Mouse (Mus musculus) kidney, postnatal 25 days (tissue): Measurements from ENCODE around the gene Gm20388.

Source experiments
- DNase-seq, 2 experiments: peaks; one replicate each; pipeline ENCODE4 v3.0.0; 2021; ENCODE audit warnings: mixed read lengths in 2 of 2

Gm20388 gene

DNA sequence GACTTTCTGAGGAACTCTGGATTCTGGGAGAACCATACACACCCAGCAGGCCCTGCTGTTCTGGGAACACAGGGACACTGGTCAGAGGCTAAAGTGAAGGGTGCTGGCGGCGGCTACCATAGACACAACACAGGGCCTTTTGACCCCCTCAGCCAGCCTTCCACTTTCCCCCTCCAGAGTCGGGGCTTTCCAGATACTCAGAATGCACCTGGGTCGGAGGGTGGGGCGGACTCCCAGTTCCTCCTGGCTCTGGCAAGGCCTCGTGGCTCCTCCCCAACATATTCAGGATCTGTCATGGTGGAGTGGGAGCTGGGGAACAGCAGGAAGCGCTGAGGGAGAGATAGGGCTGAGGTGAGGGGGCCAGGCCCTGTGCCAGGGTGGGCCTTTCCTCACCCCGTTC, 2781.5 kb downstream of the Gm20388 start:
- DNase-seq: no peak

DNA sequence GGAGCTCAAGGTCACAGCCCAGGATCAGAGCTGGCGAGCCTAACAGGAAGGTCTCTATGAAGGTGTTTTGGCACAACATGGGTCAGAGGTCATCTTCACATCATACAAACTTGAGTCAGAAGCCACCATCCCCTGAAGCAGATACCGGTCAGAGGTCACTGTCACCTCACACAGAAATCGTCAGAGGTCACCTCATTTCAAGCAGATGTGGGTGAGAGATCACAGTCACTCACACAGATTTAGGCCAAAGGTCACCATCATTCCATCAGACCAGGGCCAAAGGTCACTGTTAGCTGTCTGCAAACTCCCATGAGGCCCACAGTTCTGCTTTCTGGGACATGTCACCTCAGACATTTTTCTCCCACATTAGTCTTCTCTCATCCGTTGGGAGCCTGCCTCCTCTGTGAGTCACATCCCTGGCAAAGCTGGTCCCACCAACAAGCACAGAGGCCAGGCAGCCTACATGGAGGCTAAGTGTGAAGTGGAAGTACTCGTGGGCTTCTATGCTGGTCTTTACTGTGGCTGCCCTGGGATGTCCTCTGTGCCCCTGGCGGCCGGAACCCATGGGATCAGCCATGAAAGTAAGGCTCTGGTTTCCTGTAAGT, 2784.9 kb downstream of the Gm20388 start:
- peak in 1 of 2 experiments; percentile 59 for DNase-seq

GRCm38 (mm10) chr8:122697181-122697581, 2786.5 kb downstream of the Gm20388 start:
- peak; percentile 79 to 80 for DNase-seq

DNA sequence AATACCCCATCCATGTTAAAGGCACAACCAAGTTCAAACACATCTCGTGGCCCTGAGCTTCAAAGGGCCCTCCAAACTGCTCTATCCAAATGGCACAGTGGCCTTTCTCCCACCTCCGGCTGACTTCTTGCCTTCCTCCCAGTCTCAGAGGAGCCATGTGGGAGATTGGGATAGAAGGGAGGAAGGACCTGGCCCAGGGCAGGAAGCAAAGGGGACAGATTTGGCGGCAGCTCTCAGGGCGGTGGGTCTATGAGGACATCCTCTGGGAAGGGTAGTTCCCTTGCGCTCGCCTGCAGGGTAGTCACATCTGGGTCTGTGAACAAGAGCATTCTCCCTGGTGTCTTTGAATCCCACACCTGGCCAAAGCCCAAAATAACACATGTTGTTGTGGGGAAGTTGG, 2786.9 kb downstream of the Gm20388 start:
- no peak for DNase-seq

- DNase-seq: no peak
These were observed 2787.7 kb downstream of the Gm20388 start for GRCm38 (mm10) chr8:122698254-122698768.

GRCm38 (mm10) chr8:122699005-122699492, 2788.4 kb downstream of the Gm20388 start, which contains the start of gene Cbfa2t3:
Cbfa2t3 (minus strand) TSS chr8:122699109.
- peak; percentile 38 to 66 for DNase-seq

DNA sequence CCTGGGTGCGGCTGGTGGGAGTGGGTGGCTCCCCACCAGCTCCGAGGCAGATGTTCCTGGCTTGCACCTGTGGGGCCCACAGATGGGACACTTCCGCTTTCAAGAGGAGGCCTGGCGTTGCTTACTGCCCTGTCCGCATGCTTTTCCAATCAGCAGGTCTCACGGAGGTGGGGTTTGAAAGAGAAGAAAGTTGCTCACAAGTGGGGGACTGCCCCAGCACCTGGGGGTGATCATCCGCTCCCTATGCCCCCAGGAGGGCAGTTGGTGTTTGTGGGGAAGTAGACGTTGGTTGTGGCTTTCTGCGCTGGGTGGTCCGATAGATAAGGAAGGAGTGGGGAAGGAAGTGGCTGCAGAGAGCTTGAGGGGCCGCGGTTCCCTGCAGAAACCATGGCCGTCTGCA, 2790.0 kb downstream of the Gm20388 start:
- no peak for DNase-seq

DNA sequence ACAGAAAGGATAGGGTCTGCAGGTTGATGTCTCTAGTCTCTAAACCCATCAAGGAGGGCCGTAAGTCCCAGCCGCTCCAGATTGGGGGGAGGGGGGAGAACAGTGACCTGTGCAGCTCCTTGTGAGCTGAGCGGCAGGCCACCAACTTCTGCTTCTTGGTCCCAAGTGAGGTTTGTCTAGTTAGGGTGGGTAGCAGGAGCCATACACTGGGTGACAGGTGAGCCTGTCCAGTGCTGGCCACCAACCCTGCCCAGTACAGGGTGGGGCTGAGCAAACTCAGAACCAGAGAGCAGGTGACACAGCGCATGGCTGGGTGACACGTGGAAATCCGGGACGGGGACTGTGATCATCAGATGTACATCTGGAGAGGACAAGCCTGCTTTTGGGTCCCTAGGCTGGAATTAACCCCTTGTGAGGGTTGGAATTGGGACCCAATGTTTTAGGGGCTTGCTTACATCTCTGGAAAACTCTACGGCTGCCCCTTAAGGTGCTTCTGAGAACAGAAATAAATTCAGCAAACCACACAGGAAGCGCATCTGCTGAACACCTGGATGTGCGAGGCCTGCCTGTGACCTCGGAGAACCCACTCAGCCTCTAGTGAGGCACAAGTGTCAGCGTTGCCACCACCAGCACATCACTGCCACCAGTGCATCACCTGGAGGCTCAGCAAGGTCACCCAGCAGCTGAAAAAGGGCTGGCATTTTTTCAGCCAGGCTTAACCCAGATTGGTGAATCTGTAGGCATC, 2791.0 kb downstream of the Gm20388 start:
- DNase-seq: no peak

DNA sequence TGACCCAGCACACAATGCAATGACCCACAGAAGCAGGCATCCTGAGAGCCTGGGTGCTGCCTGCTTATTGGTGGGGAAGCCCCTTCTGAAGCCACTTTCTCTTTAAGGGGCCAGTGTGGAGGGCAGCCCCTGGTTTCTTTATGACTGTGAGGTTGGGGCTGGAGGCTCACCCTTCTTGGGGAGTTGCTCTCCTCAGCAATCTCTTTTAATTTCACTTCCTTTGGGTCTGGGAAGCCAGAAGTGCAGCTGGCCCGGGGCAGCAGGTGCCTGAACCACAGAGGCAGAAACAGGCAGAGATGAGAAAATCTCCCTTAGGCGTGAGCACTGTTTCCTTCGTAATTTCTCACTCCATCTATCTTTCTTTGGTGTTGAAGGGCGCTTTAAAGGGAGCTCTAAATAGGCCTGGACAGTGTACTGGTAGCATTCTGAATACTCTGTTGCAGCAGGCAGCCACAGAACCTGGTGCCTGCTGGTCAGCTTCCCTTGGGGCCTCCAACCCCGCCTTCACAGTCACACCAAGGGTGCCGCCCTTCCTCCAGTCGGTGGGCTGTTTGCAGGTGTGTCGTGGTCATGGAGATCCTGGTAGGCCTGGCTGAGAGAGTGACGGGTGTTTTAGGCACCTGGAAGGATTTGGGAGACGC, 2791.8 kb downstream of the Gm20388 start:
- DNase-seq: no peak

- DNase-seq: no peak
These were observed 2792.3 kb downstream of the Gm20388 start for GRCm38 (mm10) chr8:122702957-122703356.

- DNase-seq: no peak
These were observed 2794.0 kb downstream of the Gm20388 start for GRCm38 (mm10) chr8:122704612-122705011.

DNA sequence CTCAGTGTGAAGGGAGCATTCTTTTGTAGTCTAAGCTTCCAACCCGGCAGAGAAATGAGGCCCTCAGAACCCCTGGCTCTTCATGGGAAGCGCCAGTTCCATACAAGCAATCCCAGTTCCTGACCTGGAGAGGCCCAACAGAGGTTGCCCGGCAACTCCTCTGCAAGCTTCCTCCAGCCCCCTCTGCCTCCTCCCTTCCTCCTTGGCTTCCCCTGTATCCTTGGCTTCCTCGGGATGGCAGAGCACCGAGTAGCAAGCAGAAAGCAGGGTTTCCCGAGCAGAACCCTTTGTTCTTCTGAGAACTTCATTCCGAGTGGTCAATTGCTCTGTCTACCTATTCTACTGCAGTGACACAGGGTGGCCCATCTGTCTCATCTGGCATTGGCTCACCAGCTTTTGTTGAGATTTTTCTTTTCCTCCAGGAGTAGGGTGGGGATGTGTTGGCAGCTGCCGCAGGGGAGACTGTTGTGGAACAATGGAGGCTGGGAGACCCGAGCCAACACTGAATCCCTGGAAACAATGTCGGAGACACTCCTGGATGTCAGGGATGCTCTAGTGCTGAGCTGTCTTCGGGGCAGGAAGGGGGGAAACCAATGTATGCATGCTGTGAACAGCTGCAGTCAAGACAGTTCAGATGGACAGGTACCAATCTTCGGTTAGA, 2795.4 kb downstream of the Gm20388 start:
- DNase-seq: no peak

- DNase-seq: no peak
These were observed 2796.5 kb downstream of the Gm20388 start for GRCm38 (mm10) chr8:122707184-122707583.

- peak; percentile 15 to 52 for DNase-seq
These were observed 2798.9 kb downstream of the Gm20388 start for GRCm38 (mm10) chr8:122709340-122710111.

DNA sequence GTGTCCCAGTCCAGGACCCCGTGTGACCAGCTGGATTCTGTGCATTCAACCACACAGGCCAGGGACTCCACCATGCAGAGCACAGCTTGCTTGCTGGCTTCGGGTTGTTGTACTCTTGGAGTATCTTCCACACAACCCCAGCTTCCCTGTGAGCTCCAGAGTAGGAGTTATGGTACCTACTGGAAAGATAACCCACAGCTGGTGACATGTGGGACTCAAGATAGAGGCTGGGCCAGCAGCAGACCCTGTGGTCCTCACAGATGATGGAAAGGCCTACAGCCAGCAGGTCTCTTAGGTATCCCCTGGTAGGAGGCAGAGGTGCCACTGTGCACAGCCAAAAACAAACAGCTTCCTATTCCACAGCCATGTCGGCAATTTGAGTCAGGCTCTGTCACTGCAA, 2800.8 kb downstream of the Gm20388 start:
- no peak for DNase-seq

DNA sequence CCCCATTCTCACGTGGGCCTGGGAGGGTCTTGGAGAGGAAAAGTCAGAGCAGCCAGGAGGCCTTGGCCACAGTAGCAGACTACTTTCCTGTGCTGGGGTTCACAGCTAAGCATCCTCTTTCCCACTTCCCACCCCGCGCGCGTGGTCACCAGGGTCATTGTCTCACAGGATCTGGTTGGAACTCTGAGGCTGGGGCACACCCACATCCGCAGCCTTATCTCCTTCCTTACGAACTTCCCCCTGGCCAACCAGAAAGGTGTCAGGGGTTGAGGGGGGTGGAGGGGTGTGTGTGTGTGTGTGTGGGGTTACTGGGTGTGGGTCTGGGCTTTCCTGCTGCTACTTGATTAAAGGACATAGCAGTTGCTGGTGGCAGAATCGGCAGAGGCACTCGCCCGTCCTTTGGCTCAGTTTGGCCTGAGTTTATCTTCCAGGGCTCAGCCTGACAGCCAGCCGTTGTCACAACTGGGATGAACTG, 2801.3 kb downstream of the Gm20388 start:
- DNase-seq: peak; percentile 72 to 89

GRCm38 (mm10) chr8:122712411-122713156, 2801.9 kb downstream of the Gm20388 start:
- no peak for DNase-seq

GRCm38 (mm10) chr8:122713157-122713518, 2802.5 kb downstream of the Gm20388 start:
- DNase-seq: no peak

GRCm38 (mm10) chr8:122716566-122716965, 2805.9 kb downstream of the Gm20388 start:
- DNase-seq: no peak

DNA sequence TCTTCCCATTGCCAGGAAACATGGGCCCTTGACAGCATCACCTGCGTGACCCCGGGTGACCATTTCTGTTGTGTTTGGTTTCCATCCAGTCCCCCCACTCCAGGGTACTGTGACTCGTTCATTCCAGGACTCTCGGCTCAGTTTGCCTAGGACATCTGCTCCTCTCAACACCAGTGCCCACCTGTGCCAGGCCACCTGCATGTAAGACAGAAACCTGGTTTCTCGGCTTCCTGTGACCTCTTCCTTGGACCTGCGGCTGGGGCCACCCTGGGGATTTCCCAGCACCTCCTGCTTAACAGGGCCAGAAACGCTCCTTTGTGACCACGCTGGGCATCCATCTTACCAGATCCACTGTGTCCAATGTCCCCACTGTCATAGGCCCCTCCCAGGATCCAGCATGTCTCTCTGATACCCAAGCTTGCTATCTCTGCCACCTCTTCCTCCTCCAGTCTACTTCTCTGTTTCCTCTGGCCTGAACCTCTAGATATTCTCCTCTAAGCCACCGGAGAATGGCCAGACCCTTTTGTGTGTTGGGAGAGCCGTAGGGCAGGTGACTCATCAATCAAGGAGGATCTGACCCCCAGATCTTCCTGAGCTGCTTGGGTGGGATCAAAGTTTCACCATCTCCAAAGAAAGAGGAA, 2807.3 kb downstream of the Gm20388 start:
- no peak for DNase-seq
